8 mouse cellular contexts compared by ENCODE assay signal in genomic region chr5:28118531-28118925, GRCm38 (mm10). TPM values are rescaled to one million over a fixed set of nuclear protein-coding genes. Genes with fewer than 3 reads are reported as not detected.
DNase-seq lines count a peak whose midpoint lies in the region; ATAC-seq and TF ChIP-seq lines count a peak whose summit lies in the region.
"Had no signal": no experiment of that assay in that cellular context is flagged by ENCODE, and none has a peak within 500 bp of the region (broad histone marks: within the 10 kb centered on the region; RNA-seq: fewer than 3 reads in every experiment).

No protein-coding gene starts in this region.

- no peak for TF ChIP-seq POLR2A in lung, adult 2 months (IDR thresholded peaks at IDR 0.05; ENCODE audit: borderline replicate concordance, extremely low read depth, low read depth, low read length)
- TF ChIP-seq POLR2A in small intestine, adult 2 months (IDR thresholded peaks at IDR 0.05; ENCODE audit: low read depth, low read length): no peak

- no peaks in the 10 kb centered on the region for H3K4me1 ChIP-seq in lung, embryonic 14.5 days (ENCODE audit: insufficient read depth)
- H3K4me1 ChIP-seq in lung, adult 2 months (ENCODE audit: control insufficient read depth, insufficient read depth, low read length): peaks cover 6% of the 10 kb centered on the region; the same call in 1 of the 2 replicates
- H3K4me1 ChIP-seq in forebrain, embryonic 11.5 days (replicated peaks; ENCODE audit: control insufficient read depth, insufficient read depth, low read length): 0 out of 2 replicates have a peak, but pooled peaks cover 5% of the 10 kb centered on the region
- H3K4me1 ChIP-seq in limb, embryonic 11.5 days (ENCODE audit: control insufficient read depth, insufficient read depth, low read length): peaks cover 4% of the 10 kb centered on the region; the same call in 1 of the 2 replicates
- H3K4me1 ChIP-seq in small intestine, adult 2 months (ENCODE audit: control insufficient read depth, insufficient read depth, insufficient read length, low read length): 0 out of 2 replicates have a peak, but pooled peaks cover 2% of the 10 kb centered on the region

- no peak overlapping the region for H3K27ac ChIP-seq in lung, embryonic 14.5 days (ENCODE audit: low read depth)
- no peak overlapping the region for H3K27ac ChIP-seq in forebrain, embryonic 11.5 days (ENCODE audit: low read depth, low read length)
- H3K27ac ChIP-seq in limb, embryonic 11.5 days (replicated peaks; ENCODE audit: low read depth, low read length): no peak overlapping the region
- no peak overlapping the region for H3K27ac ChIP-seq in small intestine, adult 2 months (ENCODE audit: insufficient read depth, low read depth, low read length)
- H3K27ac ChIP-seq: macrophage had no signal

- no peaks in the 10 kb centered on the region for H3K36me3 ChIP-seq in lung, embryonic 14.5 days (ENCODE audit: insufficient read depth)
- H3K36me3 ChIP-seq in forebrain, embryonic 11.5 days (ENCODE audit: control insufficient read depth, insufficient read depth, low read length): no peaks in the 10 kb centered on the region
- no peaks in the 10 kb centered on the region for H3K36me3 ChIP-seq in limb, embryonic 11.5 days (ENCODE audit: control insufficient read depth, insufficient read depth, low read length)
- H3K36me3 ChIP-seq in small intestine, adult 2 months (ENCODE audit: control insufficient read depth, insufficient read depth, low read length): no peaks in the 10 kb centered on the region

- ATAC-seq in lung, embryonic 14.5 days (ENCODE audit: insufficient read depth): no peak
- ATAC-seq in forebrain, embryonic 11.5 days (replicated peaks; ENCODE audit: low FRiP score): no peak
- ATAC-seq in limb, embryonic 11.5 days (ENCODE audit: insufficient number of reproducible peaks, low FRiP score, low TSS enrichment, low read depth): no peak
- ATAC-seq in megakaryocyte progenitor cell, adult 5-6 weeks (replicated peaks; ENCODE audit: poor library complexity): no peak

- H3K27me3 ChIP-seq in lung, embryonic 14.5 days (ENCODE audit: insufficient read depth, low read length): peaks cover 67% of the 10 kb centered on the region
- H3K27me3 ChIP-seq in forebrain, embryonic 11.5 days (ENCODE audit: control insufficient read depth, insufficient read depth, low read length): peaks cover 66% of the 10 kb centered on the region
- H3K27me3 ChIP-seq in limb, embryonic 11.5 days (ENCODE audit: control insufficient read depth, insufficient read depth, low read length): peaks cover 59% of the 10 kb centered on the region
- peaks cover 58% of the 10 kb centered on the region for H3K27me3 ChIP-seq in small intestine, adult 2 months (ENCODE audit: control insufficient read depth, insufficient read depth, low read length)

- no peaks in the 10 kb centered on the region for H3K9me3 ChIP-seq in lung, embryonic 14.5 days (ENCODE audit: low read depth, low read length)
- H3K9me3 ChIP-seq in forebrain, embryonic 11.5 days (ENCODE audit: control insufficient read depth, low read length): no peaks in the 10 kb centered on the region
- H3K9me3 ChIP-seq in limb, embryonic 11.5 days (ENCODE audit: control insufficient read depth, low read length): no peaks in the 10 kb centered on the region

- no peak overlapping the region; the same call in 1 of the 2 replicates for H3K9ac ChIP-seq in lung, embryonic 14.5 days
- H3K9ac ChIP-seq in forebrain, embryonic 11.5 days (ENCODE audit: low read length): no peak overlapping the region
- H3K9ac ChIP-seq in limb, embryonic 11.5 days (ENCODE audit: low read length): no peak overlapping the region

- DNase-seq in lung, embryonic 14.5 days: no peak
- no peak for DNase-seq in lung, adult 2 months
- DNase-seq in forebrain, embryonic 11.5 days (ENCODE audit: low spot score): no peak
- no peak for DNase-seq in limb, embryonic 11.5 days (ENCODE audit: low spot score)
- DNase-seq in thymus, adult 18-20 months: no peak

- peak overlapping the region; percentile 60 for H3K4me2 ChIP-seq in lung, embryonic 14.5 days
- H3K4me2 ChIP-seq in forebrain, embryonic 11.5 days (ENCODE audit: low read depth, low read length, severe bottlenecking): peak overlapping the region; percentile 19; the same call in 1 of the 2 replicates
- H3K4me2 ChIP-seq in limb, embryonic 11.5 days (ENCODE audit: low read depth, severe bottlenecking): peak overlapping the region; percentile 66

- peak overlapping the region; percentile 26 for H3K4me3 ChIP-seq in lung, embryonic 14.5 days (ENCODE audit: low read depth, low read length)
- no peak overlapping the region for H3K4me3 ChIP-seq in lung, adult 2 months (replicated peaks; ENCODE audit: extremely low read depth, low read depth, low read length)
- H3K4me3 ChIP-seq in forebrain, embryonic 11.5 days (ENCODE audit: low read depth, low read length): peak overlapping the region; percentile 9; the same call in 1 of the 2 replicates
- H3K4me3 ChIP-seq in limb, embryonic 11.5 days (ENCODE audit: low read depth, low read length): peak overlapping the region; percentile 27
- peak overlapping the region; percentile 29 for H3K4me3 ChIP-seq in small intestine, adult 2 months (ENCODE audit: low read depth, low read length)

- TF ChIP-seq CTCF in lung, embryonic 14.5 days (IDR thresholded peaks at IDR 0.05; ENCODE audit: low read depth): no peak
- TF ChIP-seq CTCF in lung, adult 2 months (IDR thresholded peaks at IDR 0.05; ENCODE audit: insufficient read depth, low read length): no peak
- no peak for TF ChIP-seq CTCF in small intestine, adult 2 months (IDR thresholded peaks at IDR 0.05; ENCODE audit: extremely low read depth, insufficient read length, insufficient replicate concordance, low read depth, low read length)

- WGBS in lung, embryonic 14.5 days: under 1% methylated on average over 19 of the region's 19 CpGs
- 2% methylated on average over 19 of the region's 19 CpGs for WGBS in lung, adult 2 months
- 1% methylated on average over 19 of the region's 19 CpGs for WGBS in forebrain, embryonic 11.5 days
- WGBS in limb, embryonic 11.5 days: 1% methylated on average over 19 of the region's 19 CpGs
- 2% methylated on average over 19 of the region's 19 CpGs for WGBS in small intestine, adult 2 months

RNA-seq across cellular contexts. Expression of gene En2, which starts 47.0 kb away (rescaled TPM):
- polyA plus RNA-seq in lung, embryonic 14.5 days (2014; fragmentation: Nextera tagmentation; extraction: Ambion mirVana): not detected in 2 replicates
- not detected in 2 replicates for polyA plus RNA-seq in lung, adult 2 months (2012; rRNA removed)
- polyA plus RNA-seq in forebrain, embryonic 11.5 days (2014; fragmentation: Nextera tagmentation; extraction: Ambion mirVana): not detected in 2 replicates
- polyA plus RNA-seq in limb, embryonic 11.5 days (2014; fragmentation: Nextera tagmentation; extraction: Ambion mirVana): not detected in 2 replicates
- polyA plus RNA-seq in small intestine, adult 2 months (2012; rRNA removed): not detected in 2 replicates
- not detected in 2 replicates for total RNA-seq in megakaryocyte progenitor cell, adult 5-6 weeks (2015)
- total RNA-seq in megakaryocyte progenitor cell, adult 5-6 weeks (2017): not detected in 2 replicates
- polyA plus RNA-seq: macrophage had no signal

RNA-seq across cellular contexts. Expression of gene Insig1, which starts 47.4 kb away (rescaled TPM):
- polyA plus RNA-seq in lung, embryonic 14.5 days (2014; fragmentation: Nextera tagmentation; extraction: Ambion mirVana): 66.5 and 74.8 TPM in 2 replicates
- polyA plus RNA-seq in lung, adult 2 months (2012; rRNA removed): 95.3 and 95.8 TPM in 2 replicates
- 102 and 103 TPM in 2 replicates for polyA plus RNA-seq in forebrain, embryonic 11.5 days (2014; fragmentation: Nextera tagmentation; extraction: Ambion mirVana)
- polyA plus RNA-seq in limb, embryonic 11.5 days (2014; fragmentation: Nextera tagmentation; extraction: Ambion mirVana): 78.8 and 80.8 TPM in 2 replicates
- 82.2 and 110 TPM in 2 replicates for polyA plus RNA-seq in small intestine, adult 2 months (2012; rRNA removed)
- 16.5 and 19.3 TPM in 2 replicates for total RNA-seq in megakaryocyte progenitor cell, adult 5-6 weeks (2015)
- total RNA-seq in megakaryocyte progenitor cell, adult 5-6 weeks (2017): 20.2 and 27.8 TPM in 2 replicates
